13 mouse cellular contexts compared by ENCODE assay signal in genomic region chr17:31904036-31904435, GRCm38 (mm10). TPM values are rescaled to one million over a fixed set of nuclear protein-coding genes. Genes with fewer than 3 reads are reported as not detected.
DNase-seq lines count a peak whose midpoint lies in the region; ATAC-seq lines count a peak whose summit lies in the region.
"Had no signal": no experiment of that assay in that cellular context is flagged by ENCODE, and none has a peak within 500 bp of the region (broad histone marks: within the 10 kb centered on the region; RNA-seq: fewer than 3 reads in every experiment).

No protein-coding gene starts in this region.

- no peak for ATAC-seq in lung, embryonic 16.5 days (ENCODE audit: low read depth)
- ATAC-seq: CD4-positive, CD25-positive, alpha-beta regulatory T cell, adult 4 months; forebrain, embryonic 16.5 days had no signal

- no peak overlapping the region for H3K4me2 ChIP-seq in lung, embryonic 16.5 days (ENCODE audit: low read depth, low read length)
- H3K4me2 ChIP-seq: midbrain, embryonic 12.5 days had no signal

- H3K4me3 ChIP-seq in lung, embryonic 16.5 days (ENCODE audit: low read length) = no peak overlapping the region
- H3K4me3 ChIP-seq: limb, embryonic 10.5 days; midbrain, embryonic 12.5 days had no signal

- H3K27ac ChIP-seq in lung, embryonic 16.5 days (ENCODE audit: low read length) = peak overlapping the region; percentile 31; the same call in 1 of the 2 replicates
- H3K27ac ChIP-seq: limb, embryonic 10.5 days; midbrain, embryonic 12.5 days had no signal

- H3K4me1 ChIP-seq in lung, embryonic 16.5 days (replicated peaks; ENCODE audit: control insufficient read depth, insufficient read depth, low read length) = peaks cover 29% of the 10 kb centered on the region
- H3K4me1 ChIP-seq: midbrain, embryonic 12.5 days had no signal

- peak; percentile 92 for DNase-seq in kidney, adult 11 months
- no peak for DNase-seq in kidney, postnatal 4 days
- DNase-seq in right cerebral cortex, postnatal 4 days = peak; percentile 1
- DNase-seq in right cerebral cortex, postnatal 25 days = no peak
- peak; percentile 3 to 15 for DNase-seq in gastrocnemius, postnatal 36 days
- DNase-seq in left cerebral cortex, postnatal 36 days (ENCODE audit: low spot score in 2 of 2) = no peak
- no peak for DNase-seq in left cerebral cortex, postnatal 14 days (ENCODE audit: low spot score in 2 of 2)
- DNase-seq: cerebellum, adult 11-12 months had no signal

- no peaks in the 10 kb centered on the region for H3K27me3 ChIP-seq in lung, embryonic 16.5 days (ENCODE audit: control insufficient read depth, insufficient read depth, low read depth, low read length)
- H3K27me3 ChIP-seq: midbrain, embryonic 12.5 days had no signal

- 0 out of 2 replicates have a peak overlapping the region, but pooled peaks have one; percentile 14 for H3K9ac ChIP-seq in lung, embryonic 16.5 days (ENCODE audit: low read length)
- H3K9ac ChIP-seq: midbrain, embryonic 12.5 days had no signal

- intact Hi-C loops in gastrocnemius, postnatal 36 days (cut with DNase I) = no loop called here
- intact Hi-C loops in left cerebral cortex, postnatal 36 days (cut with DNase I) = no loop called here
- intact Hi-C loops in left cerebral cortex, postnatal 14 days (cut with DNase I) = no loop called here

- H3K36me3 ChIP-seq in lung, embryonic 16.5 days (ENCODE audit: control insufficient read depth, insufficient read depth, low read length) = no peaks in the 10 kb centered on the region
- H3K36me3 ChIP-seq: limb, embryonic 10.5 days; midbrain, embryonic 12.5 days had no signal

- WGBS in lung, embryonic 16.5 days = 74% methylated on average over 7 of the region's 7 CpGs

- H3K9me3 ChIP-seq in lung, embryonic 16.5 days (ENCODE audit: control insufficient read depth, low read length) = no peaks in the 10 kb centered on the region
- H3K9me3 ChIP-seq: limb, embryonic 10.5 days; midbrain, embryonic 12.5 days had no signal

RNA-seq across cellular contexts. Expression of gene Sik1, which starts 48.4 kb away (rescaled TPM):
- 10 to 100 TPM; 17.0 to 27.2 TPM for total RNA-seq in gastrocnemius, postnatal 36 days (2021)
- polyA plus RNA-seq in lung, embryonic 16.5 days (2015; fragmentation: Nextera tagmentation; extraction: Ambion mirVana) = 32.7 and 33.0 TPM in 2 replicates
- total RNA-seq in left cerebral cortex, postnatal 36 days (2021) = 10 to 100 TPM; 17.7 to 23.7 TPM
- total RNA-seq in left cerebral cortex, postnatal 14 days (2021) = 10 to 100 TPM; 18.8 to 21.6 TPM

Comparison
In these comparisons a context has a peak if more than half of its experiments do, and no peak if none do; other contexts are left out.
1. DNase-seq: peak in kidney, adult 11 months (single experiment), right cerebral cortex, postnatal 4 days (single experiment) and gastrocnemius, postnatal 36 days (2 of 2); none in kidney, postnatal 4 days (0 of 2), right cerebral cortex, postnatal 25 days (single experiment), left cerebral cortex, postnatal 36 days (0 of 2) and left cerebral cortex, postnatal 14 days (0 of 2).